Mouse (Mus musculus): ENCODE results near the gene Clptm1. TPM values are rescaled to one million over a fixed set of nuclear protein-coding genes. Genes with fewer than 3 reads are reported as not detected.

Gene Clptm1
- polyA plus RNA-seq, 1 experiment = 95.7 TPM

DNA sequence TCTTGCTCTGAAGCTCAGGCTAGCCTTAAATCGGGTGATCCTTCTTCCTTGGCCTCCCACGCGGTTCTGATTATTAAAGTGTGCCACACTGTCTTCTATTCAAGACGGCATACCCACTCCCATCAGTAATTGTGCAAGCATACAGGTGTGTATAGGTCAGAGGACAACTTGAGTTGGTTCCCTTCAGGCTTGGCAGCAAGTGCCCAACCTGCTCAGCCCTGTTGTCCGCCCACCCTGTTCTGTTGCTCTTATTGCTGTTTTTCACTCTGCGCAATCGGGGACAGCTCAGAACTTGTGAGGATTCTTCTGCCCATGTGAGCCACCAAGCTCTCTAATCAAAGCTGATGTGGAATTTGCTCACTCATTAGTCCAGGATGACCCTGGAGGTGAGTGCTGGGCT, 40.4 kb upstream of the Clptm1 start:
- H3ac ChIP-seq (ENCODE audit: control insufficient read depth, insufficient read length, low read depth) = no peak overlapping the region
- H3K79me3 ChIP-seq (ENCODE audit: low read depth) = no peaks in the 10 kb centered on the region
- no peaks in the 10 kb centered on the region for H3K27me3 ChIP-seq (ENCODE audit: control insufficient read depth, insufficient read depth, insufficient read length)
- TF ChIP-seq USF1 (IDR thresholded peaks at IDR 0.05; ENCODE audit: low read depth) (no peak), CTCF (IDR thresholded peaks at IDR 0.05; ENCODE audit: control insufficient read depth, insufficient read depth, insufficient read length) (no peak), CEBPB (IDR thresholded peaks at IDR 0.05; ENCODE audit: low read depth) (no peak), MYOG (IDR thresholded peaks at IDR 0.05; ENCODE audit: control insufficient read depth, extremely low read depth, insufficient read length) (no peak), FOSL1 (IDR thresholded peaks at IDR 0.05; ENCODE audit: insufficient read depth, low read length, poor library complexity, severe bottlenecking) (no peak), MYOD1 (IDR thresholded peaks at IDR 0.05; ENCODE audit: control insufficient read depth, insufficient read length, low read depth) (no peak), MAX (IDR thresholded peaks at IDR 0.05) (no peak)
- peaks cover 22% of the 10 kb centered on the region for H3K36me3 ChIP-seq (ENCODE audit: control insufficient read depth, insufficient read depth)
- H3K79me2 ChIP-seq (ENCODE audit: control insufficient read depth, insufficient read depth) = peaks cover 6% of the 10 kb centered on the region
- H3K4me3 ChIP-seq (ENCODE audit: insufficient read depth, poor library complexity, severe bottlenecking) = no peak overlapping the region

DNA sequence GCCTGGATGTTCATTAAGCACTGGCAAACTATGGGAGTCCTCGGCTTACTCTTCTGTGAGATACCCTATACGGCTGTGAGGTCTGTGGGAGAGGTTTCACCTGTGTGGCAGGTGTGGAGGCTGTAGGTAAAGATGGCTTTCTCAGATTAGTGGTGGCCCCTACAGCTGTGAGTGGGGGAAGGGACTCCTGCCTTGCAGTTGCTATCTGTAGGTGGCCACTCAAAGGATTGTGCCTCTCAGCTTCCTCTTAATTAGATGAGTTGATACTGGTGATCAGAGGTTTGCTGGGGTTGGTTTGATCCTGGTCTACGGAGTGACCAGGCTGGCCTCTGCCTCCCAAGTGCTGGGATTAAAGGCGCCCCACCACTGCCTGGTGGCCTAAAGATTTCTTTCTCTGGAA, 39.6 kb upstream of the Clptm1 start:
- H3K79me3 ChIP-seq (ENCODE audit: low read depth) = no peaks in the 10 kb centered on the region
- H3K79me2 ChIP-seq (ENCODE audit: control insufficient read depth, insufficient read depth) = peaks cover 3% of the 10 kb centered on the region
- no peaks in the 10 kb centered on the region for H3K27me3 ChIP-seq (ENCODE audit: control insufficient read depth, insufficient read depth, insufficient read length)
- H3K4me3 ChIP-seq (ENCODE audit: insufficient read depth, poor library complexity, severe bottlenecking) = no peak overlapping the region
- H3ac ChIP-seq (ENCODE audit: control insufficient read depth, insufficient read length, low read depth) = no peak overlapping the region
- TF ChIP-seq MAX (IDR thresholded peaks at IDR 0.05) (no peak), FOSL1 (IDR thresholded peaks at IDR 0.05; ENCODE audit: insufficient read depth, low read length, poor library complexity, severe bottlenecking) (no peak), MYOG (IDR thresholded peaks at IDR 0.05; ENCODE audit: control insufficient read depth, extremely low read depth, insufficient read length) (no peak), USF1 (IDR thresholded peaks at IDR 0.05; ENCODE audit: low read depth) (no peak)
- peaks cover 17% of the 10 kb centered on the region for H3K36me3 ChIP-seq (ENCODE audit: control insufficient read depth, insufficient read depth)

DNA sequence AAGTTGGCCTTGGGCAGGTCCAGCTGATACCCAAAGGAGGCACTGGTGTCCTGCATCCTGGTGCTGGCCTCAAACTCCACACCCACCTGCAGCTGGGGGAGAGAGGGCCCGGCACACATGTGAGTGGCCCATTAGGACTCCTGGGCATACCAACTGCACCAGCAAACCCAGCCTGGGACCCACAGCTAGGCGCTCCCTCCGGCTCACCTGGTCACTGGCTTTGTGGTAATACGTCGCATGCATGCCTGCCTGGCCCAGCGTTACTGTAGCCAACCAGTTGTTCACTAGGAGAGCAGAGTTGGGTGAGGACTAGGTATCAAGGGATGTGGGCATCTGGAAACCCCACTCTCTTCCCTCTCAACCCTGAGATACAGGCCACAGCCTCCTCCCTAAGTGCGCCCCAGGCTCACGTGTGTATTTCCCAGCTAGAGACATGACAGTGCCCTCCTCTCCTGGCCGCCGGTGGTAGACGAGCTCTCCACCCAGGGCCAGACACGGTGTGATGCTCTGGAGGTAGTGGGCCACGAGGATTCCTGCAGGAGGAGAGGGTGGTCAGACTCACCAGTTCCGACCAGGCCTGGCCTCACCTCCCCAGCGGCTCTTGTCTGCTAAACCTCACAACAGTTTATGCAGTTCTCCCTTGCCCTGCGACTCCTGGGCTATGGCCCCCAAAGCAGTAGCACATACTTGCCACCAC, 38.2 kb upstream of the Clptm1 start:
- Histone ChIP-seq H3K27me3 (ENCODE audit: control insufficient read depth, insufficient read depth, insufficient read length) (no peaks in the 10 kb centered on the region), H3K79me2 (ENCODE audit: control insufficient read depth, insufficient read depth) (no peaks in the 10 kb centered on the region), H3K79me3 (ENCODE audit: low read depth) (no peaks in the 10 kb centered on the region), H3K4me3 (ENCODE audit: insufficient read depth, poor library complexity, severe bottlenecking) (no peak overlapping the region), H3ac (ENCODE audit: control insufficient read depth, insufficient read length, low read depth) (no peak overlapping the region), H3K36me3 (ENCODE audit: control insufficient read depth, insufficient read depth) (peaks cover 8% of the 10 kb centered on the region)
- no peak for TF ChIP-seq USF1 (IDR thresholded peaks at IDR 0.05; ENCODE audit: low read depth)
- no peak for TF ChIP-seq MAX (IDR thresholded peaks at IDR 0.05)
- no peak for TF ChIP-seq CTCF (IDR thresholded peaks at IDR 0.05; ENCODE audit: control insufficient read depth, insufficient read depth, insufficient read length)
- TF ChIP-seq CEBPB (IDR thresholded peaks at IDR 0.05; ENCODE audit: low read depth) = no peak
- no peak for TF ChIP-seq FOSL1 (IDR thresholded peaks at IDR 0.05; ENCODE audit: insufficient read depth, low read length, poor library complexity, severe bottlenecking)
- no peak for TF ChIP-seq MYOD1 (IDR thresholded peaks at IDR 0.05; ENCODE audit: control insufficient read depth, insufficient read length, low read depth)
- TF ChIP-seq MYOG (IDR thresholded peaks at IDR 0.05; ENCODE audit: control insufficient read depth, extremely low read depth, insufficient read length) = no peak

DNA sequence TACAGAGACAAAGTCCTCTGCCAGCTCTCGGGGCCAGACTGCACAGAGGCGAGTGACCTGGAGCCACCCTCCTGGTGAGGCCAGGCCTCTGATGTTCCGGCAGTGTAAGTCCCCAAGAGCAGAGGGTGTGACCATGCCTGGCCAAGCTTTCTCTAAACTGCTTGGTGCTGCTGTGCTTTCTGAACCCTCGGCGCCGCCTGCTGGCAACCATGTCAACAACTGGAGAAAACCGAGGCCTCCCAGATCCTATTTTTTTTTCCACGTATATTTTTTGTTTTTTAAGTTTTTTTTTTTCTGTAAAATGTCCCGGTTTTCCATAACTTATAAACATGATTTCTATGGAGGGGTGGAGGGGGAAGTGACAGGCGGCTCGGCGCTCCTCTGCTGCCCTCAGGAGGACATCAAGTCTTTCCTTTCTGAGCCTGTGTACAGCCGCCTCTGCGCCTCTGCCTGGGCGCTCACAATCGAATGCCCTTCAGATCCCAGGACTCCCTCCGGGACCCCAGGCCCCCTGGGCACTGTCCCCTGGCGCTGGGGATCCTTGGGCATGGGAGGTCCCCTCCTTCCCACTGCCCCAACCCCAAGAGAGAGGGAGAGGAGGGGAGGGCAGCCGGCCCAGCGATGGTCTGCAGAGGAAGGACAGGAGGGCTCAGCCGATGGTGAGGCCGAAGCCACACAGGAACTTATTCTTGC, 36.4 kb upstream of the Clptm1 start:
- peaks cover under 1% of the 10 kb centered on the region for H3K36me3 ChIP-seq (ENCODE audit: control insufficient read depth, insufficient read depth)
- no peaks in the 10 kb centered on the region for H3K79me3 ChIP-seq (ENCODE audit: low read depth)

DNA sequence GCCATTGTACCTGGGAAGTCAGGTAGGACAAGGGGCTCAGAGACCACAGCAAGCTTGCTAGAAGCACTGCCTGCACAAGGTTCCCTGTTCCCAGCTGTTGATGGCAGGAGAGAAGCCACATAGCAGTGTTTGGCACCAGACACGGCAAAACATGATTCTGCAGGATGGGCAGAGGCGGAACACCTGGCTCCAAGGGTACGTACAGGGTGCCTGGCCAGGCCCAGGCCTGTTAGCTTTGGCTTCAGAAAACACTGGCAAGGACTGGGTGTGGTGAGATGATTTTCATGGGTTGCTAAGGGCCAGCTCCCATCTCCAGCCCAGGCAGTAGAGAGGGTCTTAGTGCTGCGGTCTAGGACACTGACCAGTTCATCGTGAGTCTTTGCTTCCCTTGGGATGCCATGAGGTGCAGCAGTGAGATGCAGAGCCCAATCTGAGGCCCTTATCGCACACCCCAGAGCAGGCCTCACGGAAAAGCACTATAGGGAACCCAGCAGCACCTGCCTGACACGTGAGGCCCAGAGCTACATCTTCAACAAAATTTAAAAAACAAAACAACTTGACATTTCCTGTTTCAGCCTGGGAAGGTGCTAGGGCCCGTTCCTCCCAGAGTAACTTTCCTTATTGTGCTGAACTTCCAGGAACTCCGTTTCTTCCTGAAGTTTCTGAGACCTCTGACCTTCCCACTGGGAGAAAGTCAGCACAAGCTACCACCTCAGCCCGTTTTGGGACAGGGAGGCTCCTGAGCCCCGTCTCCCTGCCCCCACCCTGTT, 35.7 kb upstream of the Clptm1 start:
- no peak for TF ChIP-seq CTCF (IDR thresholded peaks at IDR 0.05; ENCODE audit: control insufficient read depth, insufficient read depth, insufficient read length)
- no peak for TF ChIP-seq FOSL1 (IDR thresholded peaks at IDR 0.05; ENCODE audit: insufficient read depth, low read length, poor library complexity, severe bottlenecking)
- no peak for TF ChIP-seq MYOG (IDR thresholded peaks at IDR 0.05; ENCODE audit: control insufficient read depth, extremely low read depth, insufficient read length)
- no peak for TF ChIP-seq CEBPB (IDR thresholded peaks at IDR 0.05; ENCODE audit: low read depth)
- no peak for TF ChIP-seq USF1 (IDR thresholded peaks at IDR 0.05; ENCODE audit: low read depth)
- no peak for TF ChIP-seq MAX (IDR thresholded peaks at IDR 0.05)
- no peak for TF ChIP-seq MYOD1 (IDR thresholded peaks at IDR 0.05; ENCODE audit: control insufficient read depth, insufficient read length, low read depth)
- Histone ChIP-seq H3ac (ENCODE audit: control insufficient read depth, insufficient read length, low read depth) (no peak overlapping the region), H3K79me2 (ENCODE audit: control insufficient read depth, insufficient read depth) (no peaks in the 10 kb centered on the region), H3K27me3 (ENCODE audit: control insufficient read depth, insufficient read depth, insufficient read length) (no peaks in the 10 kb centered on the region), H3K79me3 (ENCODE audit: low read depth) (no peaks in the 10 kb centered on the region), H3K36me3 (ENCODE audit: control insufficient read depth, insufficient read depth) (no peaks in the 10 kb centered on the region), H3K4me3 (ENCODE audit: insufficient read depth, poor library complexity, severe bottlenecking) (no peak overlapping the region)

More for the DNA sequence above, 36.4 kb upstream of the Clptm1 start:
- TF ChIP-seq USF1 (IDR thresholded peaks at IDR 0.05; ENCODE audit: low read depth) = no peak
- TF ChIP-seq CEBPB (IDR thresholded peaks at IDR 0.05; ENCODE audit: low read depth) = no peak
- no peak for TF ChIP-seq MYOD1 (IDR thresholded peaks at IDR 0.05; ENCODE audit: control insufficient read depth, insufficient read length, low read depth)
- TF ChIP-seq CTCF (IDR thresholded peaks at IDR 0.05; ENCODE audit: control insufficient read depth, insufficient read depth, insufficient read length) = no peak
- TF ChIP-seq MAX (IDR thresholded peaks at IDR 0.05) = no peak
- no peak for TF ChIP-seq MYOG (IDR thresholded peaks at IDR 0.05; ENCODE audit: control insufficient read depth, extremely low read depth, insufficient read length)
- TF ChIP-seq FOSL1 (IDR thresholded peaks at IDR 0.05; ENCODE audit: insufficient read depth, low read length, poor library complexity, severe bottlenecking) = no peak
- H3K4me3 ChIP-seq (ENCODE audit: insufficient read depth, poor library complexity, severe bottlenecking) = no peak overlapping the region
- no peaks in the 10 kb centered on the region for H3K79me2 ChIP-seq (ENCODE audit: control insufficient read depth, insufficient read depth)
- no peak overlapping the region for H3ac ChIP-seq (ENCODE audit: control insufficient read depth, insufficient read length, low read depth)
- H3K27me3 ChIP-seq (ENCODE audit: control insufficient read depth, insufficient read depth, insufficient read length) = no peaks in the 10 kb centered on the region

All from C2C12 (cell line).